Mouse (Mus musculus): ENCODE data around the gene Capn10.
"Not testable (repeated sequence)": the region's sequence is repeated elsewhere in the genome, so short reads cannot be mapped to it uniquely, and the experiment has no call there.

Gene Capn10

DNA sequence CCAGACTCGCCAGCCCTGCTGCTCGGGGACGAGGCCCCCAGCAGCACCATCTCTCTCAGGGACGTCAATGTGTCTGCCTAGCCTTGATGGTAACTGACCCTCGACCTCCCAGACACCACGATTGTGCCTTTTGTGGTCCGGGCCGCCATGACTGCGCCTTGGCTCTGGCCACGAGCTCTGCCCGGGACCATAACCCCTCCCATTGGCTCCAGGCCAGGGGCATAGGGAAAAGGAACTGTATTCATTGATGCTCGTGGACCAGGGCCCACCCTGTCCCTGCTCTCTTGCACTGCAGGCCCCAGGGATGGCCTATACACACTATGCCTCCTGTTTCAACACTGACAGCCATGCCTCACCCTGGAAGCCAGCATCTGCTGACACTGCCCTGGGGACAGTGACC lies 14.4 kb upstream of the Capn10 start:
- DNase-seq (ENCODE audit: low read depth) = no peak

DNA sequence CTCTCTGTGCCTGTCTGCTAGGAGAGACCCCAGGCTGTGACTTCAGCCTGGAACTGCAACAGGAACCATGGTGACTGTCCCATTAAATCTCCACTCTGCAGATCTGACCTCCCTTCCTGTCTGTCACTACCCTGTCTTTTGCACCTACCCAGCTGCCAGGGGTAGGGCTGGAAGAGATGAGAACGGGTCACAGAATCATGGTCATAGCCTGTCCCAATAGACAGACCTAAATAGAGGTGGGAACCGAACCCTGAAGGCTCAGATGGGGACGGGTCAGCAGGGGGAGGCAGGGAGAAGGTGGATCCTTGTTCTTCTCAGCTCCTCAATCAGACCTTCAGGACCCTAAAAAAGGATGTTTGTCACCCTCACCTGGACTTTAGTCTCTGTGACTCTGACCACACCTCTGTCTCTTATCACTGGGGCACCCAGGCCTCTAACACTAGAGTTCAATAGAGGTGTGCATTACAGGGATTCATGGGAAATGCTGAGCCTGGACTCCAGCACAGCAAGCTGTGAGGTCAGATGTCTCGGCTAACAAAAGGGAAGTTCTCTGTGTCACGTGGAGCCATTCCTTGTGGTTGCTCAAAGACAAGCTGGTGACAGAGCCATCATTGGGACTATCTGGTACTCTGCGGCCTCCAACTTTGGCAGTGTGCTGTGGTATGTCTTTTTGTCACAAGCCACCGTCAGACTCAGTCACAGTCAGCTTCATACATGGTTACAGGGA lies 13.5 kb upstream of the Capn10 start:
- DNase-seq (ENCODE audit: low read depth) = no peak

DNA sequence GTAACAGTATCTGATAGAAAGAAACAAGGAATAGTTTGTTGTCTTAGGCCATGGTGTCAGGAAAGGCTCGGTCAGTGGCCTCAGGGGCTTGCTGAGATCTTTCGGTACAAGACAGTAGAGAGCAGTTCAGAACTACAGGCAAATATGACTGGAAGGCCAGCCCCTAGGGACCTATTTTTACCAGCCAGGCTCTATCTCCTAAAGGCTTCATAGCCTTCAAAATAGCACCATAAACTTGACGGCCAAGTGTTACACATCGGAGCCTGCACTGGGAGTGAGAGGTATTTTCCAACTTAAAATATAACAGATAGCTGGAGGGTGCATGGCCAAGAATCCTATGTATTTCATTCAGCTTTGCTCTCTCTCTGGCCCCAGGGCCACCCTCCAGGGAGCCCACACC lies 12.7 kb upstream of the Capn10 start:
- no peak for DNase-seq (ENCODE audit: low read depth)

DNA sequence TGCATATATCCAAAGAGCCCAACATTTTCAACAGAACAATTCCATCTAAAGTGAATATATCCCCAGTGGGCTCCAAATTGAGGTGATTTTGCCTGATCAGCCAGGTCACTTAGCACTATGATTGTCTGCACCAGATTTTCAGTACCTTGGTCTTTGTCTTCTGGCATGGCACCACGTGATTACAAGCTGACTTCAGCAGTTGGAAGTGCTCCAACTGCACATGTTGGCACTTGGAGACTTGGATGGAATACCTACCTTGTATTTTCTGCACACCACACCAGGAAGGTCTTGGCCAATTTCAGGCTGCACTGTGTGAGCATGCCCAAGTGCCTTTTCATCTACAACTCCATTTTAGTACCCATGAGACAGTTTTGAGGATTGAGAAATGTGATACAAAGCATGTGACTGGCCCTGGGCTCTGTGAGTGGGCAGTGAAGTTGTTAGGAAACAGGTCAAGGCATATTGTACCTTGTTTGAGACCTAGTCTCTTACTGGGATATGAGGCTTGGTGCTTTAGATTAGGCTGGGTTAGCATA lies 3.9 kb upstream of the Capn10 start:
- DNase-seq (ENCODE audit: low read depth) = no peak

DNA sequence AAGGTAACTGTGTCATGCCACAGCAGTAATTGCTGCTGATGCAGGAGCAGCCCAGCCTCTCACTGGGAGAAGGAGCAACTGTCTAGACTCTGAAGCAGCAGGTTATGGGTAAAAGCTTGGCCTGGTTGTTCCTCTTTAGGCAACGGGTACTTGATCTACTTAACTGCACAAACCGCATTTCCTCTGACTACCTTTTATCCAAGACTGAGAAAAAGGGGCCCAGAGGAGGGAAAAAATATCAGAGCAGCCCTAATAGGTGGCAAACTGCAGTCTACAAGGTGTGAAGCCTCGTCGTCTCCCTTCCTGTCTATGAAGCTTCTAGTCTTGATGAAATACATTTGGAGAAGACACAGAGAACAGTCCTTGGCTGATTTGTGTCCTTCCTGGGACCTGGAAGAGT lies 565 bp upstream of the Capn10 start:
- no peak for DNase-seq (ENCODE audit: low read depth)

DNA sequence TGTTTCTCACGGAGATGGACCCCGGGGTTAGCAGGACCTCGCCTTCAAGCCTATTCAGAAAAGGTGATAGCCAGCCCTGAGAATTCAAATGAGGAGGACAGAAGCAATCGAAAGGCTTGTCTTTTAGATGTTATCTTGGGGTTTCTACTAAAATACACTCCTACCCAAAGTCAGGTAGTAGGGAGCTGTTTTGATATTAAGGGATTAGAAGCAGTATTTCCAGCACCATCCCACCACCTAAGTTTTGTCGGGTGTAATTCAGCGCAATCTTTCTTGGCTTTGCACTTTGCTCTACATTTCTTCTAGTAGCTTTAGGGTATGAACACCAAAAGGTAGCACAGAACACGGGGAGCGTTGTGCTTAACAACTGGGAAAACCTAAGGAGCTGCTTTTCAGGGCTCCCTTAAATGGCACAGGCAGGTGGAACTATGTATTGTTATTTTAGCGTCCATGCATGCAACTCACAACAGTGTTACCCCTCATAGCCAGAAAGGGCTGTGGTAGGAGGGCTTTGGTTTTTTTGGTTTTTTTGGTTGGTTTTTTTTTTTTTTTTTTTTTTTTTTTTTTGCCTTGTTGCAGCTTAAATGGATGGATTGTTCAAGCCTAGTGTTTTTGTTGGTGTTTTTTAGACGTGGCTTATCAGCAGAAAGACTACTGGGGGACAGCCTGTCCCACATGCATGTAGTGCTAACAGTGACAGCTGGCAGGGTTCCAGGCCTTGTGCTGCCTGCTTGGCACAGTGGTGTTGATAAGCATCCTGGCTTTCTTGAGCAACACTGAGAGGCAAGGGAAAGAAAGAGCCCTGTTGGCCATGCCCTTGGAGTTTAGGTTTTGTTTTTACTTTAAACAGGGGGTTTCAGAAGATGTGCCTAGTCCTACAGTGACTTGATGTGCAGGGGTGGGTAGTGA lies 1.1 kb downstream of the Capn10 start:
- peak; percentile 29 for DNase-seq (ENCODE audit: low read depth)

DNA sequence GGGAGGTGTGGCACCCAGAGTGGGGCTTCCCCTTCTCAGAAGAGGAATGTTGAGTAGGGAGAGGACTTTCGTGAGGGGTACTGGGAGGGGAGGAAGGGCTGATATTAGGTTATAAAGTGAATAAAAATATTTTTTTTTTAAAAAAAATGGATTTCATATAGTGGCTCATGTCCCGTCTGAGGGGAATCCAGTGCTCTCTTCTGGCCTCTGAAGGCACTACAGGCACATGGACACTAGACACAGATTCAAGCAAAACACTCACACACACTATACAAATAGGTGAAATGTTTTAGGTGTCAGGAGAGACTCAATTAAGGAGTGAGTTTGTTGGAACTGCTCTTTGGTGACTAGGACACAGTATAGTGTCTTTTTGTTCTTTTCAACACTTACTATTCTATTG lies 1.8 kb downstream of the Capn10 start:
- DNase-seq (ENCODE audit: low read depth) = peak; percentile 23

DNA sequence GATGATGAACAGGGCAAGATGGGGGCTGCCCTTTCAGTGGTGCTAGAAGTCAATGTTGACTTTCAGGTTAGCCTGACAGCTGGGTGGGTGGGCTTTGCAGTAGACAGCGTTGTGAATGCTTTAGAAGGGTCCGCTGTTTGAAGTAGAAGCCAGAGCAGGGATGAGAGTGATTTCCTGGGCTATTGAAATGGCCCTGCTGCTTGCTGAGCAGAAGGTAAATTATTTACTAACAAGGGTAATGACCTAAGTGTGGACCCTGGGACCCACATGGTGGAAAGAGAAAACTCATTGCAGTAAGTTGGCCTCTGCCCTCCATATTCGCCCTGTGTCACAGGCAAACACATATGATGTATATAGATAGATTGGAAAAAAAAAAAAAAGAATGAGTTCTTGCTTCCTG lies 2.3 kb downstream of the Capn10 start:
- DNase-seq (ENCODE audit: low read depth) = no peak

DNA sequence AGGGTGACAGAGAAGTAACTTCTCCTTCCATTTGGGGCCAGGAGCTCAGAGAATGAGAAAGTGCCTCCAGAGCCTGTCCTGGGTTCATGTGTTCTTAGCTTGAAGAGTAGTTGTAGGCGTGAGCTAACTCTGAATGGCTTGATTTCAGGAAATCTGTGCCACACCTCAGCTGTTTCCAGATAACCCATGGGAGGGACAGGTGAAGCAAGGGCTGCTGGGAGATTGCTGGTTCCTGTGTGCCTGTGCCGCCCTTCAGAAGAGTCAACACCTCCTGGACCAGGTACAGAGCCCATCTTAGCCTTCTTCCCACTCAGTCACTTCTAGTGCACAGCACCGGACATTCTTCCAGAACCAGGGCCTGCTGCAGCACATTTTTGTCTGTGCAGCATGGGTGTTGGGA lies 3.6 kb downstream of the Capn10 start:
- no peak for DNase-seq (ENCODE audit: low read depth)

DNA sequence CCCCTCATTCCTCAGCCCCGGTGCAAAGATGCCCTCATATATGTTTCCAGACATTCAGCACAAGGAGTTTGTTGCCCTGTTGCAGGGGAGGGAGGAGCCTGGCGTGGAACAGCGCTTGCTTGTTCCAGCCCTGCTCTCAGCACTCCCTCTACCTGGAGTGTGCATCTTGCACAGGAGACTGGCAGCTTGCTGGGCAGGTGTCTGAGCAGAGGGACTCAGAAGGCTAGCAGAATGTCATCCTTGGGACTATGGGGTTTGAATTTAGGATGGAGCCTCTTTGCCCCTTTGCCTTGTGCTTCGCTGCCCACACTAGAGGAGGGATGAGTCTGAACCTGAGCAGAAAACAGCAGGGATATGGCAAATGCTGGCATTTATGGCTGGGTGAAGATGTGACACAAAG lies 5.6 kb downstream of the Capn10 start:
- no peak for DNase-seq (ENCODE audit: low read depth)

DNA sequence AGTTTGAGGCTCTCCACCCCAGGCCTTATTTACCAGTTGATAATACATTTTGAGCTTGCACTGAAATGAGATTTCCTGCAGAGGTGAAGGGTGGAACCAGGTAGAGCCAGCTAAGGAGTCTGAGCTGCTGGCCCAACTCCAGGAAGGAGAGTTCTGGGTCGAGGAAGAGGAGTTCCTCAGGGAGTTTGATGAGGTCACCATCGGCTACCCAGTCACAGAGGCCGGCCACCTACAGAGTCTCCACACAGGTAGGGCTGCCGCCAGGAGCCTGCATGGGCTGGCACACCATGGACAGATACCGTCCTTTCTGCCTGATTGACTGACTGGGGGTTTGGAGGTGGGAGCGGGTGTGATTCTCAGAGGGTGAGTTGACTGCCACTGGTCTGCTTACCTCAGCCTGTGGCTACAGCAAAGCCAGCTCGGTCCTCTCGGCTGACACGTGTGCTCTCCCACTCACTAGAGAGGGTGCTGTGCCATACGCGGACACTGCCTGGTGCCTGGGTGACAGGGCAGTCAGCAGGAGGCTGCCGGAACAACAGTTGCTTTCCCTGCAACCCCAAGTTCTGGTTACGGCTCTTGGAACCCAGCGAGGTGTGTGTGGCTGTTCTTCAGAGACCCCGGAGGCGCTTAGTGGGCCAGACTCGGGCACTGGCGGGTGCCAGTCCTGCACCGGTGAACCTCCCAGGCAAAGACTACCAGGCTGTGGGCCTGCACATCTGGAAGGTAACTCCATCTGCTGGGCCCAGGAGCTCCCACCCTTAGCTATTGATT lies 9.2 kb downstream of the Capn10 start:
- no peak for DNase-seq (ENCODE audit: low read depth)

DNA sequence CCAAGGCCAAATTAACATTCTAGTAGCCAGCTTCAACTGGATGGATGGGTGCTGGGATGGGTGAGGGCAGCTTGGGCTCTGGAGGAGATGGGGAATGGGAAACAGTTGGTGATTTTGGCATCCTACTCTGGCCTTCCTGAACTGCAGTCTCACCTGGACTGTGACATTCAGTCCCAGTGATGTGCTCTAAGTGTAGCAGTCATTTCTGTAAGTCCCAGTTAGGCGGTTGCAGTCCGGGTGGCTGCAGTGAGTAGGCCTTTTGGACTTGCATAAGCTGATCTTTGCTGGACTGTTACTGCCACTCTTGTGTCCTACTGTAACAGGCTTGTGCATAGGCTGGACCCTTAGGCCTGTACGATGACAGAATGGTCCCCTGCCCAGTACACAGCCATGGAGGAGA lies 13.8 kb downstream of the Capn10 start:
- DNase-seq (ENCODE audit: low read depth) = no peak

DNA sequence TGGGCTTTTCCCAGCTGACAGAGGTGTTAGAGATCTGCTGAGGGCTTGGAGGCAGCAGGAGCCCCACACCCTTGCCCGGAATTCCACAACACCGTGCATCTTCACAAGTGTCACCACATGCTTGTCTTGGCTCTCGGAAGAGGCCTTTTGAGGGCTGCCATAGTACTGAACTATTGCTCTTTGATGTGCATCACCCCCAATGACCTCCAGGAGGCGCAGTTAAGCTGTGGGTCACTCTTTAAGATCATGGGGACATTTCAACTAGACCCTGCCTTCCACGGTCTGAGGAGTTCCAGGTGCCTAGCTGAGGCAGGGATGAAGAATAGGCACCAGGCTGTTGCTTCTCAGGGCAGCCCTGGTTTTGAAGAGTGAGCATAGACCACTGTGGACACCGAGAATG lies 15.2 kb downstream of the Capn10 start:
- peak; percentile 35 for DNase-seq (ENCODE audit: low read depth)

DNA sequence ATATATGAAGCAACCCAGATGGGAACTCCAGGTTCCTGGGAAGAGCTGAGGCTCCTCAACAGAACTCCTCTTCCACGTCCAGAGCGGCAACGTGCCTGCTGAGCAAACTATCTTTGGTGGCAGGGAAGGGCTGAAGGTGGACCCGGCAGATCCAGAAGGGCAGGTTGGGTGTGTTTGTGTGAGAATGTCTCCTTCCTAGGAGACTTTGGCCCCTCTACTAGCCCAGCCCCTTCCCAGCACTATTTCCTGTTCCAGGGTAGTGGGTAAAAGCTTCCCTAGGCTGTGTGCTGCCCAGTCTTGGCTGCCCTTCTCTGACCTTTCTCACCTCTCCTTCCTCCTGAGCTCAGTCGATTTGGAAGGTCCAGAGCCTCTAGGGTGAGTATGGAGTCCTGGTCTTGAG lies 16.4 kb downstream of the Capn10 start, which contains the start of gene Gpr35:
Gene Gpr35 (plus strand): TSS at position 259 of the 400 bp plus-strand sequence.
- DNase-seq (ENCODE audit: low read depth) = no peak

DNA sequence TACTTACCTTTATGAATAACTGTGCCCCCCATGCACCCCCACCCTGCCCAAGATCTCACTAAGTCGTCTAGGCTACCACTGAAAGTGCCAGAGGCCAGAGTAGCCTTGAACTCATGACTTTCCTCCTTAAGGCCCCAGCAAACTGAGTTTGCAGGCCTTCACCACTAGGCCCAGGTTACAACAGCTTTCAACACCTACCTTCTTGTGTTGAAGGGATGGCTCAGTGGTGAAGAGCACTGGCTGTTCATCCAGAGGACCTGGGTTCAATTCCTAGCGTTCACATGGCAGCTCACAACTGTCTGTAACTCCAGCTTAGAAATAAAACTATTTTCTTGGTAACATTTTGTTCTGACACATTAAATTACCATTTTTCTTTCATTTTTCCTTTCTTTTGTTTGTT lies 19.5 kb downstream of the Capn10 start:
- DNase-seq (ENCODE audit: low read depth) = no peak

DNA sequence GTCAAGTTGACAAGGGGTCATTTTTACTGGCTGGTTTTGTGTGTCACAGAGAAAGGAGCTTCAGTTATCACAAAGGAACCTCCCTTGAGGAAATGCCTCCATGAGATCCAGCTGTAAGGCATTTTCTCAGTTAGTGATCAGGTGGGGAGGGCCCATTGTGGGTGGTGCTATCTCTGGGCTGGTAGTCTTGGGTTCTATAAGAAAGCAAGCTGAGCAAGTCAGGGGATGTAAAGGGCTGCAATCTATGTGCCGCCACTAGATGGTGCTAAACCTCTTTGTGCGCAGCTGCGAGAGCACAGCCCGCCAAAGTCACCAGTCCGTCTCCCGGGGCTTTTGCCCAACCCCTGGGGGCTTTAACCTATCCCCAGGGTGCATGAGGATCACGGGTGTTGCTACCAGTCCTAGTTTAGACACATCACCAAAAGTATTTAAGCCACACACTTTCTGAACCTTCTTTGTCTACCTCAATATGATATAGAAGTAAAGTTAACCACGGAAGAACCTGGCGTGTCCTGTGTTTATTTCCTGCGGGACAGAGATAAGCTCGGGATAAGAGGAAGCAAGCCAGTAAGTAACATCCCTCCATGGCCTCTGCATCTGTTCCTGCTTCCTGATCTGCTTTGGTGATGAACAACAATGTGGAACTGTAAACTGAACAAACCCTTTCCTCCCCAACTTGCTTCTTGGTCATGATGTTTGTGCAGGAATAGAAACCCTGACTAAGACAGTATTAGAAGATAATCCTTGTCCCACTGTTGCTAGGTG lies 22.6 kb downstream of the Capn10 start:
- DNase-seq (ENCODE audit: low read depth) = peak; percentile 28

DNA sequence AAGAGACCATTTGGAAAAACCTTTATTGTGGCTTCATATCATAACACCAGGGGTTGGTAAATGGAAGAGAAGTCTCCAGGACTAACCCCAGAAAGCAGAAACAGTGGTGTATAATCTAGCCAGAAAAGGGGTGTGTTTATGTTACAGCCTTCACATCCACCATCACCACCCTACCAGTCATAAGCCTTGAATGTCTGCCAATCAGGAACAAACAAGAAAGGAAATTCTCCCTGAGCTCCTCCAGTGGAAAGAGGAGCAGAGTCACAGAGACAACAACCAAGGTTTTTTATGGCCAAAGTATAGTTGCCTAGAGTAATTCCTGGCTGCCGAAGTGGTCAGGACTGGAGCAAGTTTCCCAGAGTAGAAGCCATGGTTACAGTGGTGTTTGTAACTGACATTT lies 24.8 kb downstream of the Capn10 start:
- no peak for DNase-seq (ENCODE audit: low read depth)

DNA sequence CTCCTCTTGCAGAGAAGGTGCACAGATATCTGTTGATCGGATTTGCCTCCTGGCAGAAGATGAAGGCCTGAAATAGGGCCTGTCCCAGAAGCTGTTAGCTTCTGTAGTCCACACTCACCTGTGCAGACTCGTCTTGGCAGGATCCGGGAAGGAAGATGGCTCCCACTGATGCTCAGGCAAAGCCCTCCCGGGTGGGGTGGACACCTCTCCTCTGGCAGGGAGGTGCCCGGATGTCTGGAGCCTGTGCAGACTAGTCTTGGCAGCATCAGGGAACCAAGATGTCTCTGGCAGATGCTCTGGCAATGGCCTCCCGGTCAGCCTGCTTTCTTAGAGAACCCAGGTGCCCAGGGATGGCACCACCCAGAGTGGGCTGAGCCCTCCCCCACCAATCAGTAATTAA lies 36.6 kb downstream of the Capn10 start:
- not testable (repeated sequence) for DNase-seq (ENCODE audit: low read depth)

DNA sequence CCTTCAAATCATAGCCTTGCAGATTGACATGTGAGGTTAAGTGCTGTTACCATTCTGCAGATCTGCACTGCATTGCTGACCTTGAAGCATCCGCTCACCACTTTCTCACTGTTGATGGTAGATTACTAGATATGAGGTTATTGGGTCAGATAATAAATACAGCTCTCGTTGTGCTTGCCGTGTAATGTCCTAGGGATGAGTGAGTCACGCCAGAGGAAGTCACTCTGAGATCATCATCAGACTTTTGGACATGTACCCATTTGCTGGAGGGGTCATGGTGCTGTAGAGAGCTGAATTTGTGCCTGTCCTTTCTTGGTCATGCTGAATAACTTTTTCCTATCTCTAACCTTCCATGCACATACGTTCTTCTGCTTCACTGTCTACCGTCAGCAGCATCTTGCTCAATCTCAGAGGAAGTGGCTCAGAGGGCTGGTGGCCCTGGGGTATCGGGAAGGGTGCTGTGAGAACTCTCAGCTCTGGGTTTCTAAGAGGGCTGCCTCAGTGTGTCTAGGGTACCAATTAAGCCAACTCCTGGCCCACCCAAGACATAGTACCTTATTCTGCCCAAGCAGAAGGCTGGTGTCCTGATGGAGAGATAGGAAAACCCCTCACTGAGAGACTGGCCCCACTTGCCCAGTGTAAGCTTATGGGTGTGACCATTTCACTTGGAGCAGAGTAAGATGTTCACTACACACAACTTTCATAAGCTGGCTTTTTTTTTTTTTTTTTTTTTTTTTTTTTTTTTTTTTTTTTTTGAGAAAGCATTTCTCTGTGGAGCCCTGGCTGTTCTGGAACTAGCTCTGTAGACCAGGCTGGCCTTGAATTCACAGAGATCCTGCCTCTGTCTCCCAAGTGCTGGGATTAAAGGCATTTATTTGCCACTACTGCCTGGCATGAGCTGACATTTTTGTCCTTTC lies 38.0 kb downstream of the Capn10 start:
- DNase-seq (ENCODE audit: low read depth) = no peak

DNA sequence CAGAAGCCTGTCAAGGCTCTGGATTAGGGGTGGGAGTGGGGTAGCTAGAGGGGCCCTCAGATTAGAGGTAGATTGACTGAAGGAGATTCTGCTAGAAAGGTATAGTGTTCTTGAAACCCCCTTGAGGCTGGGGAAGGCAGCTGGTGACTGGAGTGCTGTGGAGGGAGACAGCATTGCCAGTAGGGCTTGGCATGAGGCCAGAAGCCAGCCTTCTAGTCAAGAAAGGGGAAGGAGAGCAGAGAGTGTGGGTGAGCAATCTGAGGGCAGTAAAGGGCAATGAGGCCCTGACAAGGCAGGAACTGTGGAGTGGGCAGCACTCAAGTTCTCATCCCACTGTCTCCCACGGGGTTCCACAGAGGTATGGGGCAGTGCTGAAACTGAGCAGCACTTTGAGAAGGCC lies 38.7 kb downstream of the Capn10 start:
- no peak for DNase-seq (ENCODE audit: low read depth)

Data from induced T-regulatory cell, adult 2 months (primary cell).